Mouse (Mus musculus): Measurements from ENCODE around the gene Dapk1.

Dapk1 gene

GRCm38 (mm10) chr13:60687891-60688290, 86.1 kb downstream of the Dapk1 start:
- no peak for DNase-seq (ENCODE audit: extremely low spot score, low read depth, low spot score)

DNA sequence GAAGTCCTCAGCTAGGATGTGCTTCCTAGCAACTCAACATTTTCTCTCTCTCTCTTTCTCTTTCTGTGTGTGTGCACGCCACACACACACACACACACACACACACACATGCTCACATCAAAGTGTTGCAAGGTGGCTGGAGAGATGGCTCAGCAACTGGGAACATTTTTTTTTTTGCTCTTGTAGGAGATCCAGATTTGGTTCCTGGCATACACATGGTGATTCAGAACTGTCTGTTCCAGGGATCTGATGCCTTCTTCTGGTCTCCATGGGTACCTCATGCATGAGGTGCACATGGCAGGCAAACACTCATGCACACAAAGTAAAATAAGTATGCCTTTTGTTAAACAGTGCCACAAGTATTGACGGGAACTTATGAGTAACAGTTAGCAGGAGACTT, 89.2 kb downstream of the Dapk1 start:
- DNase-seq (ENCODE audit: extremely low spot score, low read depth, low spot score) = no peak

- no peak for DNase-seq (ENCODE audit: extremely low spot score, low read depth, low spot score)
These were observed 90.2 kb downstream of the Dapk1 start for GRCm38 (mm10) chr13:60691940-60692339.

DNA sequence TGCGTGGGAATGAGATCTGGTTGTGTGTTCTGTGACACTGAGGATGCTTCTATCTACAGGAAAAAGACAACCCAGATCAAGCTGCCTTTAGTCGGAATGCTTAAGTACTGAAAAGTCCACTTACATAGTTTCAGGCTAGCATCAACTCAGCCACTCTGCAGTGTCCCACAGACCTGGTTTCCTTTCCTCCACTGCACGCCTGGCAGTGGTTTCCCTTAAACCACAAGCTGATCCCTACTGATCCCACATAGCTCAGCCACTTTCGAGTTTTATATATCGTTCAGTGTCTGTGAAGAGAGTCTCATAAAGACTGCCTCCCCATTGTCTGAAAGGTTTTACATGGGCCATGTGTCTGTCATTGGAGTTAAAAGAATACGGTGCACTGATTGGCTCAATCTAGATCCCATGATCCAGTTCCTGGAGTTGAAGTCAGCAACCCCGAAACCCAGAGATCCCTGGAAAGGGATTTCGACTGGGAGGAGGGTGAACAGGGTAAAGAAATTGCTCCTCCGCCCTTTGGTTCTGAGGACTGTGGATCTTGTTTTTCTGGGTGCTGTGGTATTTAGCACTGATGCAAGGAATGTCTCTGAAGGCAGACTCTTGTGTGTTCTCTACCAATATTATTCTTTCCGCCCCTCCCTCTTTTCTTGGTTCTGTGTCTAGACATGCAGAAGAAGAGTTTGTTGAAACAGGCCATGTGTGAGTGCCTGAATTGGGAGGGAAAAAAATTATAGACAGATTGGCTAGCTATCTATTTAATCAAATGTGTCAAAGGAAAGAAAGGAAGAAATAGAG, 93.6 kb downstream of the Dapk1 start:
- no peak for DNase-seq (ENCODE audit: extremely low spot score, low read depth, low spot score)

DNA sequence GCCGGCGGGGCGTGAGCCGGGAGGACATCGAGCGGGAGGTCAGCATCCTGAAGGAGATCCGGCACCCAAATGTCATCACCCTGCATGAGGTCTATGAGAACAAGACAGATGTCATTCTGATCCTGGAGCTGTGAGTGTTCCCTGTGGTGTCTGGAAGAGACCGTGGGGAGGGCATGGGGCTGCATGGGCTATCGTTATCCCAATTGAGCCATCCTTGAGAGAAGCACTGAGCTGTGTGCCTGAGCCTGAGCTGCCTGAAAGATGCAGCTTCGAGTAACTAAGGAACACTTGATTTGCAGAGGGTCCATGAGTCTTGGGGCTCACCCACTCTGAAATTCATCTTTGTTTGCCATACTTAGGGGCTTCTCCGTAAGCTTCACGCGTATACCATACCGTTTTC, 94.6 kb downstream of the Dapk1 start:
- no peak for DNase-seq (ENCODE audit: extremely low spot score, low read depth, low spot score)

- no peak for DNase-seq (ENCODE audit: extremely low spot score, low read depth, low spot score)
These were observed 95.0 kb downstream of the Dapk1 start for GRCm38 (mm10) chr13:60696741-60697140.

DNA sequence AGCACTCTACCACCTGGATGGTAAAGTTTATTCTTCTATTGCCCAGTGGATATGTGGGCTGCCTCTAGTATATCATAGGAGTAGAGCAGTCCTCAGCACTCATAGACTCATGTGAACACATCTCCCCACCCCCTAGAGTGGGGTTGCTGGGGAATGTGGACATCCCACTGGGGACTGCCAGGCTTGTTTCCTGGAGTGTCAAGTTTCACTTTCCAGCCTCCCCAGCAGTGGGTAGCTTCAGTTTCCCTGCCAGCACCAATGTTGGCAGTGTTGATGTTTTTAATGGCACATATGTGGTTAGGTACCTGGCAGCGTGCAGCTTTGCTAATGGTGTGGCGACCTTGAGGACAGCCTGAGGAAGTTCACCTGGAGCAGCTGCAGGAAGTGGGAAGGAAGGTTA, 96.3 kb downstream of the Dapk1 start:
- DNase-seq (ENCODE audit: extremely low spot score, low read depth, low spot score) = no peak

GRCm38 (mm10) chr13:60701671-60702171, 100.0 kb downstream of the Dapk1 start:
- DNase-seq (ENCODE audit: extremely low spot score, low read depth, low spot score) = no peak

DNA sequence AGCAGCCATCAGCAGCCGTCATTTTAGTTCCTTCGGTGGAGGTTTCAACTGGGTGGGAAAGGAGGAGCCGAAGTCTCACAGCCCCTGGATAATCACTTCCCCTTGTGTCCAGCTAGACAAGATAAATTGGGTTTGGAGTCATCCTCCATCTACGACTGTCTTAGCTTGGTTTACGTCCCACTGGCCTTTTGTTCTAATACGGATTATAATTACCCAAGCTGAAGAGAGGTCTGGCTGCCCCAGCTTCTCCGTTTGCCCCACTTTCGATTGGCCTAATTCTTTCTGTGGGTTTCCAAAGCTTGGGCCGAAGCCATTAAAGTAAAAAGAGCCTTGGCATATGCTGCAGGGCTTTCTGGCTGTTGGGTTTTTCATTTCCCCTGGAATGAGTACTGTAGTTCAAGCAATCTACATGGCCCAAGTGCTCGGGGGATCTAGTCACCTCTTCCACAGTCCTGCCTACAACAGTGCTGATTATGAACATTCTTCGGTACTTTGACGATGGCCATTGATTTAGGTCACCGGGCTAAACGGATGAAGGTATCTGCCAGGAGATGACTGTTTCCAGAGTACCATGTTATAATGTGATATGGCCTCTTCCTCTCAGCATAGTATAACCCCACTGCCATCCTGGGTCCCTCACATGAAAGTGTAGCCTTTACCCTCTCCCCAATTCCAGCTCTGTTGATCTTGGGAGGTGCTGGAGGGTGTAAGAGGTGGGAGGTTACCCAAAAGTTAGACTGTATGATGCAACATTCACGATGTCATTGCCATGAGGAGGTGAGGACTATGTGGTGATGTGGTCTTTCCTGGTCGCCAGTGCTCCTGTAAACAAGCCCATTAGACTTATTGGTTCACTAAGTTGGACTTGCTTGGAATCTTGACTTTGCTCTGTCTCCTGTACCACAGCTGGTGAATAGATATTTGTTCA, 106.1 kb downstream of the Dapk1 start:
- DNase-seq (ENCODE audit: extremely low spot score, low read depth, low spot score) = no peak

DNA sequence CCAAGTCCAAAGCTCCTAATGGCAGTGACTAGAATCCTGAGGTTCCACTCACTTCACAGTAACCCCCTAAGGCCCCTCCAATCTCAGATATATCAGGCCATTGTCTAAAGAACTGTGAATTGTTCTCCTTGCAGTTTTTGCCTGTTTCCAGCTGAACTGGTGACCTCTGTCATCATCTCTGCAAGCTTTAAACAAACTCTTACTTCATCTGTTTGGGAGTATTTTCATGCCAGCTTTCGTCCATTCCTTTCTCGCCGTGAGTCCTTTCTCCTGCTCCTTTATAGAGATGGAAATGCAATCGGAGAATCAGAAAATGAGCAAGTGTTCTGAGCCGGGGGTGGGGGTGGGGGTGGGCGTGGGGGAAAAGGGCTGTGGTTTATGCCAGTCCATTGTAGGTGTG, 107.4 kb downstream of the Dapk1 start:
- DNase-seq (ENCODE audit: extremely low spot score, low read depth, low spot score) = no peak

DNA sequence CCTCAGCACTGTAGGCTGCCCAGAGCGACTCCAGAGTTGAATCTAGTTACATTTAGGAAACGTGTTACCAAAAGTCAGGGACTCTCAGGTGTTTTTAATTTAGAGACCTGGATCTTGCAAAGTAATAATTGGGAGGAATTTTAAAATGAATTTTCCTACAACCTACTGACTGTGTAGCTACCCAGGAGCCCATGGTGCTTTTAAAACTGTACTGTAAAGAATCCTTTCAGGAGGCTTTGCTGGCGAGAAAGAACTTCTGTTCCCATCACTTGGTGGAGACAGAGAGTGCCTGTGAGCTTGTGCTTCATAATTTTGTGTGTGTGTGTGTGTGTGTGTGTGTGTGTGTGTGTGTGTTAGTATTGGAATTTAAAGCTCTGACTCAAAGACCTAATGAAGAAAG, 109.2 kb downstream of the Dapk1 start:
- no peak for DNase-seq (ENCODE audit: extremely low spot score, low read depth, low spot score)

DNA sequence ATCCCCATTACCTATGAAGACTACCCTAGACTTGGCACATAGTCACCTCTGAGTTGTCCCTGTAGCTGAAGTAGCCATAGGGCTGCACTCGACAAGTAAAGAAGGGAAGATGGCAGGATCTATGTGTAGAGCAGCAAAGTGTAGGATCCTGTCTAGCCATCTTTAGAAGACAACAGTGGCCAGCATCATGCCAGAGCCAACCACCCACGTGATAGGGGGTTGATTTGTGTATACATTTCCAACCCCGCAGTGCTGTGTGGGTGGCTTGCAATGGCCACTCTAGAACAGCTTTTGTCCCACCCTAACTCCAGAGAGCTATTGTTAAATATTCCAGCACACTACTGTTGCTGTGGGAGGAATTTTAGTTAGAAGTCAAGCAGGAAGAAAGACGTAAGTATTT, 111.8 kb downstream of the Dapk1 start:
- no peak for DNase-seq (ENCODE audit: extremely low spot score, low read depth, low spot score)

DNA sequence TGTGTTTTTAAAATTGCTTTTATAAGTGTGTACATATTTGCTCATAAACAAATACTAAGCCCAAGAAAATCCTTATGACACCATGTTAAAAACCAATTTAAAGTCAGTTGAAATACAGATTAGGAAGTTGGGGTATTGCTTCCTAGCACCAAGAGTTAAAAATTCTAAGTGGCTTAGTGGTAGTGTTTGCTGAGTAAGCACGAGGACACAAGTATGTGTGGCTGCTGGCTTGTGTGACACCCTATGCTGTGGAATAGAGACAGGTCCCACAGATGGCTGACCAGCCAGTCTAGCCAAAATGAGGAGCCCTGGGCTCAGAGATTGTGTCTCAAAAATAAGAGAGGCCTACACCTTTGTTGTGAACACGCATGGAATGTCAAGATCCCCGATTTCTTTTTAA, 114.4 kb downstream of the Dapk1 start:
- no peak for DNase-seq (ENCODE audit: extremely low spot score, low read depth, low spot score)

- no peak for DNase-seq (ENCODE audit: extremely low spot score, low read depth, low spot score)
These were observed 115.7 kb downstream of the Dapk1 start for GRCm38 (mm10) chr13:60717421-60717820.

DNA sequence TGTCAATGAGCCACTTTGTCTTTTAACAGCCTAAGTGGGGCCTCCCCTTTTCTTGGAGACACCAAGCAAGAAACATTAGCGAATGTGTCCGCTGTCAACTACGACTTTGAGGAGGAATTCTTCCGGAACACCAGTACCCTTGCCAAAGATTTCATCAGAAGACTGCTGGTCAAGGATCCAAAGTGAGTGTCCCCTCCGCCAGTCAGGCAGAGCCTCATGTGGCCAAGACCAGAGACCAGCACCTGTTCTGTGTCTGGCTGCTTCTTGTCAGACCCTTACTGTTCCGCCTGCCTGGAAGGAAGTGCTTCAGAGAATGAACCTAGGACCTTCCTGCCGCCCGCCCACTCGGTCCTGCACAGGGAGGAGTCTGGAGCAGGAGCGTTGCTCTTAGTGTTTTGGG, 117.8 kb downstream of the Dapk1 start:
- no peak for DNase-seq (ENCODE audit: extremely low spot score, low read depth, low spot score)

GRCm38 (mm10) chr13:60722763-60723162, 121.0 kb downstream of the Dapk1 start:
- no peak for DNase-seq (ENCODE audit: extremely low spot score, low read depth, low spot score)

GRCm38 (mm10) chr13:60728276-60729054, 126.7 kb downstream of the Dapk1 start:
- no peak for DNase-seq (ENCODE audit: extremely low spot score, low read depth, low spot score)

GRCm38 (mm10) chr13:60729055-60729402, 127.3 kb downstream of the Dapk1 start:
- no peak for DNase-seq (ENCODE audit: extremely low spot score, low read depth, low spot score)

DNA sequence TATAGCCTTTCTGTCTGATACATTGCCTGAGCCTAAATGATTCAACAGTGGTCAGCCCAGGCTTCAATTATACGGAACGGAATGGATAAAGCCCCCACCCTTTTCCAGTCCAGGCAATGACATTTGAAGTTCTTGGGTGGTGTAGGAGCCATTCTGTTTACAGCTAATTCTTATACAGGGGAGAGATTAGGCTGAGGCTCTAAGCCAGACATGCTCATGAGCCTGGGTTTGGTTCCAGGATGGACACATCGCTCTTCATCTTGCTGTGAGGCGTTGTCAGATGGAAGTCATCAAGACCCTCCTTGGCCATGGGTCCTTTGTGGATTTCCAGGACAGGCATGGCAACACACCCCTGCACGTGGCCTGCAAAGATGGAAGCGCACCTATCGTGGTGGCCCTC, 128.8 kb downstream of the Dapk1 start:
- DNase-seq (ENCODE audit: extremely low spot score, low read depth, low spot score) = no peak

DNA sequence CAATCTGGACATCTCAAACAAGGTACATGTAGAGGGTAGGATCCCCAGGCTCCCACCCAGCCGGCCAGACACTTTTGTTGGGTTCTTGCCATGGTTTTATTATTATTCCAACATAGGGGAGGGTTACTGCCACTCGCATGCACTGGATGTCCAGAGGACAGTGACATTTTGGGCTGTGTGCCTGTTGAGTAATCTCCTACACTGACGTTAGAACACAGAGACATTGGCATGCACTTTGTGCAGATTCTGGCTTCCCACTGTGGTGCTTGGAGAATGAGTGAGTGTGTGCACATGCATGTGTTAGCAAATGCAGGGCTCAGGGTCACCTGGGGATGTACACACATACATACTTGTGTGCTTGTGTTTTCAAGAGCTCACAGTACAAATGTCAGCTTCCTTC, 129.3 kb downstream of the Dapk1 start:
- DNase-seq (ENCODE audit: extremely low spot score, low read depth, low spot score) = no peak

DNA sequence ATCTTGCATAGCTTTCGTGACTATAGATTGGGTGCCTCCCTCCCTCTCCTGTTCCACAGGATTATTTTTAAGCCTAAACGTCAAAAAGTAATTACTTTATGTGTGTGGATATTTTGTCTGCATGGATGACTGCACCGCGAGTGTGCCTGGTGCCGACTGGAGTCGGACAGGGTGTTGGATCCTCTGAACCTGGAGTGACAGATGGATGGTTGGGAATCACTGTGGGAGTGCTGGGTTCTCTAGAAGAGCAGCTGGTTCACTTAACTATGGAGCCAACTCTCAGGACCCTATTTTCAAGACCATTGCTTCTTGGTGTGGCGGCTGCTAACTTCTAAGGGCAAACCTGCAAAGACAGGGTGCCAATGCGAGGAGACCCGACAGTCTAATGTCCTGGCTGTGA, 133.6 kb downstream of the Dapk1 start:
- no peak for DNase-seq (ENCODE audit: extremely low spot score, low read depth, low spot score)

Data from hindlimb bud, embryonic 11.5 days (tissue).